Mouse (Mus musculus) ES-Bruce4 (cell line): ENCODE data around the gene Zfp459. TPM values are rescaled to one million over a fixed set of nuclear protein-coding genes. Genes with fewer than 3 reads are reported as not detected.
"Not testable (repeated sequence)": the region's sequence is repeated elsewhere in the genome, so short reads cannot be mapped to it uniquely, and the experiment has no call there.

Experiments
- H3K27ac ChIP-seq: 2 replicates; pipeline ENCODE4 v1.5.1; 2012; ENCODE audit warnings: low read length, inconsistent platforms; ENCODE audit not compliant: insufficient read depth
- H3K27me3 ChIP-seq: 2 replicates; pipeline ENCODE4 v1.6.1; 2012; ENCODE audit warnings: mild to moderate bottlenecking, low read length, inconsistent platforms; ENCODE audit not compliant: control insufficient read depth, poor library complexity, insufficient read depth, severe bottlenecking
- H3K36me3 ChIP-seq: 2 replicates; pipeline ENCODE4 v1.6.1; 2012; ENCODE audit warnings: inconsistent platforms, mild to moderate bottlenecking, low read length, moderate library complexity; ENCODE audit not compliant: control insufficient read depth, poor library complexity, insufficient read depth, severe bottlenecking
- H3K4me1 ChIP-seq: one replicate; pipeline ENCODE4 v1.8.1; 2011; ENCODE audit warnings: low read length; ENCODE audit not compliant: control insufficient read depth, insufficient read depth
- H3K4me3 ChIP-seq: 2 replicates; pipeline ENCODE4 v1.5.1; 2011; ENCODE audit warnings: low read depth, mild to moderate bottlenecking, low read length
- H3K9ac ChIP-seq: 2 replicates; pipeline ENCODE4 v1.6.1; 2012; ENCODE audit warnings: low read depth, mild to moderate bottlenecking, inconsistent platforms; ENCODE audit not compliant: poor library complexity, severe bottlenecking
- H3K9me3 ChIP-seq: replicated peaks from 2 replicates; pipeline ENCODE4 v1.6.1; 2012; ENCODE audit warnings: mild to moderate bottlenecking, low read length, inconsistent platforms; ENCODE audit not compliant: control insufficient read depth, poor library complexity, insufficient read depth, severe bottlenecking
- CTCF ChIP-seq: IDR thresholded peaks from one replicate; pipeline ENCODE4 v1.8.1; 2011; ENCODE audit warnings: low read depth, low read length
- EP300 ChIP-seq: IDR thresholded peaks from 2 replicates; pipeline ENCODE4 v1.6.1; 2011; ENCODE audit warnings: low read depth, low read length; ENCODE audit not compliant: insufficient read depth
- POLR2A ChIP-seq: IDR thresholded peaks from one replicate; pipeline ENCODE4 v1.8.1; 2011; ENCODE audit warnings: low read length; ENCODE audit not compliant: insufficient read depth
- polyA plus RNA-seq: library from polyadenylated mRNA; stranded (reverse); fragments of >200 nt; gene quantifications from 2 replicates; pipeline ENCODE4 v1.2.4, GENCODE M21; 2011; ENCODE audit warnings: low read depth; ENCODE audit not compliant: missing spikeins, insufficient read depth, insufficient read length

Gene Zfp459
- polyA plus RNA-seq, 1 experiment = 25.7 TPM

GRCm38 (mm10) chr13:67375050-67375911 lies 45.9 kb downstream of the Zfp459 start, which contains the start of the genes Gm28041 and Zfp456:
TSS of gene Gm28041 (minus strand) at chr13:67375733.
TSS of gene Zfp456 (minus strand) at chr13:67375810.
- not testable (repeated sequence) for H3K4me1 ChIP-seq, H3K9me3 ChIP-seq, H3K36me3 ChIP-seq, H3K27me3 ChIP-seq, H3K27ac ChIP-seq
- H3K9ac ChIP-seq = peak within 1 kb of the TSS; percentile 56
- peak within 1 kb of the TSS; percentile 99 for H3K4me3 ChIP-seq

- H3K36me3 ChIP-seq = no peaks in the 10 kb centered on the region
- H3K9me3 ChIP-seq = no peaks in the 10 kb centered on the region
- H3K4me3 ChIP-seq = peak within 1 kb of the TSS; percentile 100
- TF ChIP-seq CTCF = no peak
- TF ChIP-seq EP300 = no peak
- no peak for TF ChIP-seq POLR2A
- peak within 1 kb of the TSS; percentile 77 for H3K9ac ChIP-seq
- H3K4me1 ChIP-seq = peaks cover 2% of the 10 kb centered on the region
- H3K27me3 ChIP-seq = no peaks in the 10 kb centered on the region
- peak within 1 kb of the TSS; percentile 4; the same call in 1 of the 2 replicates for H3K27ac ChIP-seq
Observed at GRCm38 (mm10) chr13:67360131-67360744, 61.0 kb downstream of the Zfp459 start, which contains the start of the genes Gm28044 and Zfp953. TSS of gene Gm28044 (minus strand) at chr13:67360536. TSS of gene Zfp953 (minus strand) at chr13:67360605.

Other genes with a start within 250 kb of the Zfp459 start
- gene Rsl1, start 248.2 kb downstream of the Zfp459 start, polyA plus RNA-seq = 7.3 and 8.5 TPM in 2 replicates
- 1.9 and 2.1 TPM in 2 replicates for gene Zfp455, start 226.9 kb downstream of the Zfp459 start, polyA plus RNA-seq
- gene Zfp458, start 143.0 kb downstream of the Zfp459 start, polyA plus RNA-seq = 3.2 and 4.2 TPM in 2 replicates
- gene Zfp457, start 114.9 kb downstream of the Zfp459 start, polyA plus RNA-seq = 0.72 TPM in 1 of 2 replicates, not detected in the other
- gene Zfp595, start 88.8 kb downstream of the Zfp459 start, polyA plus RNA-seq = 6.6 and 7.5 TPM in 2 replicates
- 2.5 and 4.6 TPM in 2 replicates for gene Gm28044, start 60.9 kb downstream of the Zfp459 start, polyA plus RNA-seq
- gene Zfp953, start 60.8 kb downstream of the Zfp459 start, polyA plus RNA-seq = 3.8 and 4.5 TPM in 2 replicates
- gene Gm28041, start 45.7 kb downstream of the Zfp459 start, polyA plus RNA-seq = 0.99 TPM in 1 of 2 replicates, not detected in the other
- 3.7 and 4.0 TPM in 2 replicates for gene Zfp456, start 45.6 kb downstream of the Zfp459 start, polyA plus RNA-seq
- gene Zfp429, start 21.6 kb downstream of the Zfp459 start, polyA plus RNA-seq = 10.5 and 10.9 TPM in 2 replicates
- 26.9 and 28.9 TPM in 2 replicates for gene Zfp874a, start 30.2 kb upstream of the Zfp459 start, polyA plus RNA-seq
- gene Zfp874b, start 62.8 kb upstream of the Zfp459 start, polyA plus RNA-seq = 10.1 and 19.3 TPM in 2 replicates
- gene Zfp58, start 79.1 kb upstream of the Zfp459 start, polyA plus RNA-seq = 10.3 and 10.7 TPM in 2 replicates
- not detected in 2 replicates for gene Gm26965, start 104.7 kb upstream of the Zfp459 start, polyA plus RNA-seq
- 15.0 and 15.5 TPM in 2 replicates for gene Zfp87, start 104.8 kb upstream of the Zfp459 start, polyA plus RNA-seq
- 9.3 and 9.9 TPM in 2 replicates for gene Zfp748, start 132.4 kb upstream of the Zfp459 start, polyA plus RNA-seq
- 10.6 and 11.9 TPM in 2 replicates for gene Zfp729b, start 188.3 kb upstream of the Zfp459 start, polyA plus RNA-seq
- gene Gm49345, start 216.4 kb upstream of the Zfp459 start, polyA plus RNA-seq = 13.8 and 15.6 TPM in 2 replicates
- gene Zfp729a, start 216.4 kb upstream of the Zfp459 start, polyA plus RNA-seq = 10.8 and 11.1 TPM in 2 replicates